10 mouse cellular contexts compared by ENCODE assay signal in the genomic region with DNA sequence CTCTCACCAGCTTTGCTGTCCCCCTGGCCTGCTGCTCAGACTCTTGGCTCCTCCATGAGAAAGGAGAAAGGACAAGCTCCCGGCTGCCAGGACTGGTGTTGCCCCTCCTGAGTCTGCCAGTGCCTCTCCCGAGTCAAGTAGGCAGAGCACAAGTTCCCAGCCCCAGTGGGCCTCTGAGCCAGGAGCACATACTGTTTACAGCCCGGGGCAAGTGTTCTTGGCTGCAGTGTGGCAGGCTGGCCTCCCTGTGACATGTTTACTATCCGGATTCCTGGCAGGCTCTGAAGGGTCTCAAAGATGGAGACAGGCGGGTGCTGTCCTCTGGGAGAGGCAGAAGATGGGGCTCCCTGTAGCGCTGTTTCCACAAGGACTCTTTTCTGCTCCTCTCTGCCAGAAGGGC. TPM values are rescaled to one million over a fixed set of nuclear protein-coding genes. Genes with fewer than 3 reads are reported as not detected.
A peak's percentile ranks its signal among the peaks of the same experiment; 100 is the strongest.
DNase-seq lines count a peak whose midpoint lies in the region; ATAC-seq lines count a peak whose summit lies in the region.
"Had no signal": no experiment of that assay in that cellular context is flagged by ENCODE, and none has a peak within 500 bp of the region (broad histone marks: within the 10 kb centered on the region; RNA-seq: fewer than 3 reads in every experiment).

No protein-coding gene starts in this region.

- H3K27ac ChIP-seq in embryonic facial prominence, embryonic 14.5 days (replicated peaks; ENCODE audit: low read depth, low read length) = no peak overlapping the region
- H3K27ac ChIP-seq in hindbrain, embryonic 16.5 days (ENCODE audit: low read depth, low read length) = no peak overlapping the region; the same call in 1 of the 2 replicates
- H3K27ac ChIP-seq in midbrain, embryonic 13.5 days = peak overlapping the region; percentile 19; the same call in 1 of the 2 replicates
- H3K27ac ChIP-seq: kidney, embryonic 15.5 days had no signal

- peaks cover 42% of the 10 kb centered on the region for H3K4me1 ChIP-seq in embryonic facial prominence, embryonic 14.5 days (ENCODE audit: control insufficient read depth, insufficient read depth, low read length)
- H3K4me1 ChIP-seq in hindbrain, embryonic 16.5 days (ENCODE audit: control insufficient read depth, insufficient read depth, low read depth, low read length) = peaks cover 23% of the 10 kb centered on the region
- H3K4me1 ChIP-seq in midbrain, embryonic 13.5 days (replicated peaks) = peaks cover 47% of the 10 kb centered on the region

- H3K9me3 ChIP-seq in embryonic facial prominence, embryonic 14.5 days (ENCODE audit: control insufficient read depth, low read length) = no peaks in the 10 kb centered on the region
- H3K9me3 ChIP-seq in hindbrain, embryonic 16.5 days (ENCODE audit: control insufficient read depth, low read length) = no peaks in the 10 kb centered on the region
- no peaks in the 10 kb centered on the region for H3K9me3 ChIP-seq in midbrain, embryonic 13.5 days
- H3K9me3 ChIP-seq: kidney, embryonic 15.5 days had no signal

- peak; percentile 50 for DNase-seq in embryonic facial prominence, embryonic 14.5 days (ENCODE audit: low spot score)
- DNase-seq in heart, adult 11 months = peak; percentile 99
- DNase-seq in c-Kit-positive CD71-positive TER-119-positive erythroid progenitor cells, embryonic 14.5 days (ENCODE audit: low spot score) = no peak
- no peak for DNase-seq in urinary bladder, adult 2 months (ENCODE audit: low spot score)
- no peak for DNase-seq in retina, embryonic 14.5 days (ENCODE audit: low spot score)
- DNase-seq: thymus, postnatal 25 days had no signal

- H3K4me3 ChIP-seq in embryonic facial prominence, embryonic 14.5 days (ENCODE audit: low read depth, low read length) = no peak overlapping the region
- H3K4me3 ChIP-seq in hindbrain, embryonic 16.5 days (ENCODE audit: low read length) = no peak overlapping the region
- no peak overlapping the region for H3K4me3 ChIP-seq in midbrain, embryonic 13.5 days (replicated peaks)
- H3K4me3 ChIP-seq: kidney, embryonic 15.5 days had no signal

- H3K27me3 ChIP-seq in embryonic facial prominence, embryonic 14.5 days (replicated peaks; ENCODE audit: control insufficient read depth, insufficient read depth, low read length) = no peaks in the 10 kb centered on the region
- no peaks in the 10 kb centered on the region for H3K27me3 ChIP-seq in hindbrain, embryonic 16.5 days (replicated peaks; ENCODE audit: control insufficient read depth, insufficient read depth, low read length)
- H3K27me3 ChIP-seq in midbrain, embryonic 13.5 days = 0 out of 2 replicates have a peak, but pooled peaks cover under 1% of the 10 kb centered on the region
- H3K27me3 ChIP-seq: kidney, embryonic 15.5 days had no signal

- no peak for ATAC-seq in embryonic facial prominence, embryonic 14.5 days (ENCODE audit: low read depth)
- peak; percentile 50; the same call in 1 of the 2 replicates for ATAC-seq in hindbrain, embryonic 16.5 days
- no peak for ATAC-seq in midbrain, embryonic 13.5 days

- peak overlapping the region; percentile 17; the same call in 1 of the 2 replicates for H3K9ac ChIP-seq in embryonic facial prominence, embryonic 14.5 days (ENCODE audit: low read depth, low read length)
- peak overlapping the region; percentile 19; the same call in 1 of the 2 replicates for H3K9ac ChIP-seq in hindbrain, embryonic 16.5 days (ENCODE audit: low read depth, low read length)
- no peak overlapping the region for H3K9ac ChIP-seq in midbrain, embryonic 13.5 days (replicated peaks)
- H3K9ac ChIP-seq: kidney, embryonic 15.5 days had no signal

- H3K4me2 ChIP-seq in embryonic facial prominence, embryonic 14.5 days (ENCODE audit: low read depth, low read length) = no peak overlapping the region
- H3K4me2 ChIP-seq in hindbrain, embryonic 16.5 days (ENCODE audit: low read length) = no peak overlapping the region
- no peak overlapping the region for H3K4me2 ChIP-seq in midbrain, embryonic 13.5 days (replicated peaks)
- H3K4me2 ChIP-seq: kidney, embryonic 15.5 days; liver, embryonic 11.5 days had no signal

- 42% methylated on average over 6 of the region's 6 CpGs for WGBS in embryonic facial prominence, embryonic 14.5 days
- WGBS in hindbrain, embryonic 16.5 days = 52% methylated on average over 6 of the region's 6 CpGs
- WGBS in midbrain, embryonic 13.5 days = 56% methylated on average over 6 of the region's 6 CpGs

- H3K36me3 ChIP-seq in embryonic facial prominence, embryonic 14.5 days (ENCODE audit: control insufficient read depth, insufficient read depth, low read length) = no peaks in the 10 kb centered on the region
- H3K36me3 ChIP-seq in hindbrain, embryonic 16.5 days (ENCODE audit: control insufficient read depth, insufficient read depth, low read length) = no peaks in the 10 kb centered on the region
- no peaks in the 10 kb centered on the region for H3K36me3 ChIP-seq in midbrain, embryonic 13.5 days
- H3K36me3 ChIP-seq: kidney, embryonic 15.5 days had no signal

RNA-seq across cellular contexts. Expression of a gene that starts 28.7 kb away (rescaled TPM):
- polyA plus RNA-seq in embryonic facial prominence, embryonic 14.5 days (2014; fragmentation: Nextera tagmentation; extraction: Ambion mirVana) = 8.7 and 11.3 TPM in 2 replicates
- 10.7 and 14.8 TPM in 2 replicates for polyA plus RNA-seq in hindbrain, embryonic 16.5 days (2015; fragmentation: Nextera tagmentation; extraction: Ambion mirVana)
- 22.3 and 22.5 TPM in 2 replicates for polyA plus RNA-seq in midbrain, embryonic 13.5 days (2015; fragmentation: Nextera tagmentation; extraction: Ambion mirVana)
- polyA plus RNA-seq in urinary bladder, adult 2 months (2012; rRNA removed) = 27.5 and 30.2 TPM in 2 replicates

Comparison
In these comparisons a context has a peak if more than half of its experiments do, and no peak if none do; other contexts are left out.
1. DNase-seq: peak in embryonic facial prominence, embryonic 14.5 days (single experiment) and heart, adult 11 months (single experiment); none in c-Kit-positive CD71-positive TER-119-positive erythroid progenitor cells, embryonic 14.5 days (single experiment), urinary bladder, adult 2 months (single experiment) and retina, embryonic 14.5 days (single experiment).